Mouse (Mus musculus): ENCODE measurements around the gene Vti1b. TPM values are rescaled to one million over a fixed set of nuclear protein-coding genes. Genes with fewer than 3 reads are reported as not detected.

Gene Vti1b
- 25.0 and 25.6 TPM in 2 replicates for polyA plus RNA-seq (2012; rRNA removed)

DNA sequence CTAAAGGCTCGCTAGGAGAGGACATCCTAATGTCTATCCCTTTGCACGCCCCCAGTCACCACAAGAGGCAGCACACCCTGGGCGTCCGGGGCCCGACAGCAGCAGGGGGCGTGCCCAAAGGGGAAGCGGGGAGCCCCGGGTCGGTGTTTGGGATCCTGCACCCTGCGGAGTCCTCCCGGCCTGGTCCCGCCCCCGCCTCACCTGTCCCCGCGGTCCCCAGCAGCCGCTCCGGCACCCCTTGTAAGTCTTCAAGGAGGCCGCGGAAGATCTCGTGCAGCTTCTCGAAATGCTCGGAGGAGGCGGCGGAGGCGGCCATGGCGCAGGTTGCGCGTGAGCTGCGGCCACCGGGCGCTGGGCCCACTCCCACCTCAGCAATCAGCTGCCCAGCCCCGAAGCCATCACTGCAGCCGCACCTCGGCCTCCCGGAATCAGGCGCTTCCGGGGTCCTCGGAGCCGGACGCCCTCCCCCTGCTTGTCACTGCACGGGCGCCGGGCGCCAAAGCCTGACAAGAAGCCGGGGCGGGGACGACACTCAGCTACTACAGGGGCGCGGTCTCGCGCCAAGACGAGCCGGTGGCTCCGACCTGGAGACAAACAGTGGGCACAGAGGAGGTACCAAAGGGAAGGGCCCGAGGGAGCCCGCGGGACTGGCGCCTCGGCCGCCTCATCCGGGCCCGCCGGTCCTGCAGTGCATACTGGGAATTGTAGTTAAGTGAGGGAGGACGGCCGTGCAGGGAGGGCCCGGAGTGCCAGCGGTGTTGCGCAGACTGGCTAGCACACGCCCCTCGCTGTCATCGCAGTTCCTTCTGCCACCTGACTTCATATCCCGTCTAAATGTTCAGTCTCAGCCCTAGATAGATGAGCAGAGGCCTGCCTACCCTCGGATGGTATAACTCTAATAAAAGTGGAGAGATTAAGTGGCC, at the start of gene Vti1b:
Vti1b (minus strand) TSS at position 649 of the 923 bp plus-strand sequence.
- peak; percentile 87 to 88 for DNase-seq (ENCODE audit: low read depth in 1 of 2, low spot score in 2 of 2)
- Histone ChIP-seq H3K4me1 (ENCODE audit: control insufficient read depth, insufficient read depth, insufficient read length) (peaks cover 3% of the 10 kb centered on the region), H3K27me3 (ENCODE audit: control insufficient read depth, insufficient read depth, low read length) (no peaks in the 10 kb centered on the region), H3K4me3 (ENCODE audit: extremely low read depth, insufficient read depth, insufficient read length) (peak within 1 kb of the TSS; percentile 96), H3K36me3 (ENCODE audit: control insufficient read depth, insufficient read depth, low read length) (peaks cover 10% of the 10 kb centered on the region), H3K27ac (ENCODE audit: insufficient read depth, low read length) (peak within 1 kb of the TSS; percentile 98)
- peak; percentile 51; the same call in 1 of the 2 replicates for TF ChIP-seq CTCF (IDR thresholded peaks at IDR 0.05; ENCODE audit: extremely low read depth, insufficient read depth, insufficient read length, insufficient replicate concordance)
- peak; percentile 72; the same call in 1 of the 2 replicates for TF ChIP-seq POLR2A (IDR thresholded peaks at IDR 0.05; ENCODE audit: low read depth, low read length)
- WGBS, result 1% methylated on average over 72 of the region's 73 CpGs

DNA sequence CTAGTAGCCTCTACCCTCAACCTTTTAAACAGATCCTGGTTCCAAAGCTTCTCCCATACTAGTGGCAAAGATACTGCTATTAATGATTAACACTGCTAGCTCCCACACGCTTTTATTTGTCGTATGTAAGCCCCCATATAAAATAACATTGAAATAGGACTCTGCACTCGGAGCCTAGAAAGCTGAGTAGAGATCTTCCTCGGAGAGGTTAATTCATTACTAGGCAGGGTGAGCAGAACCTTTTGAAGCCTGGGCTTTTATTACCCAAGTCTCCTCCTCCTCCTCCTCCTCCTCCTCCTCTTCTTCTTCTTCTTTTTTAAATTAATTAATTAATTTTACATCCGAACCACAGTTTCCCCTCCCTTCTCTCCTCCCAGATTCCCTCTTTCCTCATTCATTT, 45.0 kb upstream of the Vti1b start:
- H3K4me1 ChIP-seq (ENCODE audit: control insufficient read depth, insufficient read depth, insufficient read length), result no peaks in the 10 kb centered on the region
- no peaks in the 10 kb centered on the region for H3K27me3 ChIP-seq (ENCODE audit: control insufficient read depth, insufficient read depth, low read length)
- DNase-seq (ENCODE audit: low read depth in 1 of 2, low spot score in 2 of 2), result no peak
- no peak overlapping the region for H3K27ac ChIP-seq (ENCODE audit: insufficient read depth, low read length)
- WGBS, result 93% methylated on average over 5 of the region's 5 CpGs
- TF ChIP-seq POLR2A (IDR thresholded peaks at IDR 0.05; ENCODE audit: low read depth, low read length) (no peak), CTCF (IDR thresholded peaks at IDR 0.05; ENCODE audit: extremely low read depth, insufficient read depth, insufficient read length, insufficient replicate concordance) (no peak)
- H3K36me3 ChIP-seq (ENCODE audit: control insufficient read depth, insufficient read depth, low read length), result peaks cover 14% of the 10 kb centered on the region
- no peak overlapping the region for H3K4me3 ChIP-seq (ENCODE audit: extremely low read depth, insufficient read depth, insufficient read length)

DNA sequence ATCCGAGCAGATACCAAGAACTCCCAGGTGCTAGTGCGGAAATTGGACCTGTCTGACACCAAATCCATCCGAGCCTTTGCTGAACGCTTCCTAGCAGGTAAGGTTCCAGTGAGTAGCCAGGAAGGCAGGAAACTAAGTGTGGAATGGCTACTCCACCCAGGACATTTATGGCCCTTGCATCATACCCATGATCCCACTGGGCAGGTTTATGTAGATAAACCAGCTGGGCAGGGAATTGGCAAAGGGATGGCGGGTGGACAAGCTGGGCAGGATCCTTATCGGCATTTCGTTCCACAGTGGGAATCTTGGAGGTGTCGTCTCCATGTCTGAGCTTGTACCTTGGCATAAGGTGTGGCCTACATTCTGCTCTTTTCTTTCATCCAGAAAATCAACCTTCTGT, 39.0 kb upstream of the Vti1b start:
- H3K27ac ChIP-seq (ENCODE audit: insufficient read depth, low read length), result no peak overlapping the region
- no peak overlapping the region for H3K4me3 ChIP-seq (ENCODE audit: extremely low read depth, insufficient read depth, insufficient read length)
- peaks cover 10% of the 10 kb centered on the region for H3K36me3 ChIP-seq (ENCODE audit: control insufficient read depth, insufficient read depth, low read length)
- TF ChIP-seq CTCF (IDR thresholded peaks at IDR 0.05; ENCODE audit: extremely low read depth, insufficient read depth, insufficient read length, insufficient replicate concordance), result no peak
- no peak for TF ChIP-seq POLR2A (IDR thresholded peaks at IDR 0.05; ENCODE audit: low read depth, low read length)
- no peaks in the 10 kb centered on the region for H3K27me3 ChIP-seq (ENCODE audit: control insufficient read depth, insufficient read depth, low read length)
- H3K4me1 ChIP-seq (ENCODE audit: control insufficient read depth, insufficient read depth, insufficient read length), result no peaks in the 10 kb centered on the region
- WGBS, result 92% methylated on average over 8 of the region's 8 CpGs
- no peak for DNase-seq (ENCODE audit: low read depth in 1 of 2, low spot score in 2 of 2)

DNA sequence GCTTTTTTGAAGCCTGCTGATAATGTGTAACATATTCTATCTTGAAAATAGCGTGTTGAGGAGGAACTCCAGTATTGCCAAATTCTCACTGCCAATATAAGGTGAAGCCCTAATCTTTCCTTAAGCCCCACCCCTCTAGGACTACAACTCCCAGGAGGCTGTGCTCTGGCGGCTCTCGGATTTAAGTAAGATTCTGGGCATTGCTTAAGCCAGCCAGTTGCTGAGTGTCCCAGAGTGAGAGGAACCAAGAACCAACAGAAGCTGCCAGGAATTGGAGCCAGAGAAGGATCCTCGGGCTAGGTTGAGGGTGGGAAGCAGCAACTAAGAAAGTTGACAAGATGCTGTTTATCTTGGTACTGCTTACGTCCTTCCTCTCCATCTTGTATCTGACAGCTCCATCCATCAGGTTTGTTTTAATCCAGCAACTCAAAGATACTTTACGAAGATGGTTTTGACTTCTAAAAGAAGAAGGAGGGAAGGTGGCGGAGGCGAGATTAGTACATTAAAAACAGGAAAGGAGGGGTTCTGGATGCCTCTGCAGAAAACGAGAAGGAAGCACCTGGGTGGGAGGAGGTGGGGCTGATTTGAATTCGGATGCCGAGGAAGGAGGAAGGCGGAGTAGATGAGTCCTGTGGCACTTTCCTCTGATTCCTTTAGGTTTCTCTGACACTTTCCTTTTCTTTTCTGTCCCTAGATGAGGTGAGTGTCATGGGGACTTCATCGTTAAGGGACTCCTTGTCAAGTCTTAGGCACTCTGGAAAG, 36.4 kb upstream of the Vti1b start, which contains the start of gene Rdh12:
Rdh12 (plus strand) TSS at position 212 of the 762 bp plus-strand sequence.
- under 1% methylated on average over 13 of the region's 13 CpGs for WGBS

DNA sequence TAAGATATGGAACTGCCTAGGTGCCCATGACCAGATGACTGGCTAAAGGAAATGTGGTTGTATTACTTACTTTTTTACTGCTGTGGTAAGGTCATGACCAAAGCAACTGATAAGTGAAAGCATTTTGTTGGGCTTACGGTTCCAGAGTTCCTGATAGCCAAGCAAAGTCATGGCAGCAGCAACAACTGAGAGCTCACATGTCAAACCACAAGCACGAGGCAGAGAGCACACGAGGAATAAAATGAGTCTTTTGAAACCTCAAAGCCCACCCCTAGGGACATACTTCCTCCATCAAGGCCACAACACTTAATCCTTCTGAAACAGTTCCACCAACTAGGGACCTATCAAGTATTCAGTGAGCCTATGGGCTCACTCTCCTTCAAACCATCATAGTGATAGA, 29.4 kb upstream of the Vti1b start:
- DNase-seq (ENCODE audit: low read depth in 1 of 2, low spot score in 2 of 2), result no peak
- H3K4me1 ChIP-seq (ENCODE audit: control insufficient read depth, insufficient read depth, insufficient read length), result no peaks in the 10 kb centered on the region
- no peaks in the 10 kb centered on the region for H3K36me3 ChIP-seq (ENCODE audit: control insufficient read depth, insufficient read depth, low read length)
- H3K4me3 ChIP-seq (ENCODE audit: extremely low read depth, insufficient read depth, insufficient read length), result no peak overlapping the region
- no peak for TF ChIP-seq POLR2A (IDR thresholded peaks at IDR 0.05; ENCODE audit: low read depth, low read length)
- TF ChIP-seq CTCF (IDR thresholded peaks at IDR 0.05; ENCODE audit: extremely low read depth, insufficient read depth, insufficient read length, insufficient replicate concordance), result no peak
- 33% methylated on average over 3 of the region's 3 CpGs for WGBS
- no peak overlapping the region for H3K27ac ChIP-seq (ENCODE audit: insufficient read depth, low read length)
- H3K27me3 ChIP-seq (ENCODE audit: control insufficient read depth, insufficient read depth, low read length), result no peaks in the 10 kb centered on the region

More for the DNA sequence above, 36.4 kb upstream of the Vti1b start, which contains the start of gene Rdh12:
- peak; percentile 11 to 52 for DNase-seq (ENCODE audit: low read depth in 1 of 2, low spot score in 2 of 2)
- peak within 1 kb of the TSS; percentile 73 for H3K27ac ChIP-seq (ENCODE audit: insufficient read depth, low read length)
- H3K27me3 ChIP-seq (ENCODE audit: control insufficient read depth, insufficient read depth, low read length), result no peaks in the 10 kb centered on the region
- TF ChIP-seq POLR2A (IDR thresholded peaks at IDR 0.05; ENCODE audit: low read depth, low read length) (no peak; the same call in 1 of the 2 replicates), CTCF (IDR thresholded peaks at IDR 0.05; ENCODE audit: extremely low read depth, insufficient read depth, insufficient read length, insufficient replicate concordance) (no peak)
- H3K36me3 ChIP-seq (ENCODE audit: control insufficient read depth, insufficient read depth, low read length), result peaks cover 7% of the 10 kb centered on the region
- H3K4me3 ChIP-seq (ENCODE audit: extremely low read depth, insufficient read depth, insufficient read length), result peak within 1 kb of the TSS; percentile 71
- no peaks in the 10 kb centered on the region for H3K4me1 ChIP-seq (ENCODE audit: control insufficient read depth, insufficient read depth, insufficient read length)

DNA sequence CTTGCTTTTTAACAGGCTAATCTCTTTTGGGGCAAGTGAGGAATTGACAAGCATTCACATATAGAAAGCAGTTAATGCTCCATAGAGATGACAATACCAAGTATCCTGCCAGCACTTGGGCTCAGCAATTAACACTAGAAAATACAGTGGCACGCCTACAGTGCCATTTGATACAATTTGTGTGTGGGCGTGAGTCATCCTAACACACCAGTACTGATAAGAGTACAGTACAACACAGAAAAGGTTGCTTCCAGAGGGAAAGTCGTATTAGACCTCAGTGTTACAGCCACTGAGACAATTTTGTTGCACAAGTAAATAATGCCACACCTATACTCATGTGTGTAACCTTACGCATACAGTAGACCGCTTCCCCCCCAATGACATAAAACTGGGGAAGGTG, 24.6 kb upstream of the Vti1b start:
- Histone ChIP-seq H3K4me1 (ENCODE audit: control insufficient read depth, insufficient read depth, insufficient read length) (no peaks in the 10 kb centered on the region), H3K36me3 (ENCODE audit: control insufficient read depth, insufficient read depth, low read length) (no peaks in the 10 kb centered on the region), H3K4me3 (ENCODE audit: extremely low read depth, insufficient read depth, insufficient read length) (no peak overlapping the region), H3K27ac (ENCODE audit: insufficient read depth, low read length) (no peak overlapping the region), H3K27me3 (ENCODE audit: control insufficient read depth, insufficient read depth, low read length) (no peaks in the 10 kb centered on the region)
- DNase-seq (ENCODE audit: low read depth in 1 of 2, low spot score in 2 of 2), result no peak
- TF ChIP-seq CTCF (IDR thresholded peaks at IDR 0.05; ENCODE audit: extremely low read depth, insufficient read depth, insufficient read length, insufficient replicate concordance), result no peak
- no peak for TF ChIP-seq POLR2A (IDR thresholded peaks at IDR 0.05; ENCODE audit: low read depth, low read length)
- WGBS, result 90% methylated on average over 5 of the region's 5 CpGs
